Mouse (Mus musculus): ENCODE measurements around the gene Cdh4.

DNA sequence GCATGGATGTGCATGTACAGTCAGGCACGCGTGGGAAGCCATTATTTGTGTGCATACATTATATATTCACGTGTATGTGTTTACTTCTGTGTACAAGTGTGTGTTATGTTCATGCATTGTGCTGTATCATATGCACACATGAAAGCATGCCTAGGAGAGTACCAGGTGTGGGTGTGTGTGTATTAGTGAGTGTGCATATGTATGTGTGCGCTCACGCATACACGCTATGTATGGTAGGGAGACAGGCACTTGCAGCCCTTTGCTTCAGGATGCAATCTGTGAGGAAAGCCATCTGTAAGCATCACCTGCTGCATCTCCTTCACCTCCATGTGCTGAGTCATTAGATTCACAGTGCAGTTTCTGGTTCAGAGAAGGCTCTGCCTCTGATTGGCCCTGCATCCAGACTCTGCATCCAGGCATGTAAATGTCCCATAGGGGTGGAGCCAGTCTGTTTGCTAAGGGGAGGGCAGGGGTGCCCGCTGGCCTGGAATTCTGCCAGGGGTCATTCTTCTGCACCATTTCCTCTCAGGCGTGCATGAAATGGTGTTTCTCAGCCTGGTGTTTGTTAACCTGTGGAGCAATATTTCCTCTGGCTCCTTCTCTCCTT is 25.7 kb downstream of the Cdh4 start:
- TF ChIP-seq CTCF (IDR thresholded peaks at IDR 0.05; ENCODE audit: control insufficient read depth, insufficient read depth, low read length): no peak
- no peak for TF ChIP-seq POLR2A (IDR thresholded peaks at IDR 0.05; ENCODE audit: borderline replicate concordance, control insufficient read depth, low read depth, low read length)
